Mouse (Mus musculus) MEL (cell line): Measurements from ENCODE around the gene Hoxa11. TPM values are rescaled to one million over a fixed set of nuclear protein-coding genes. Genes with fewer than 3 reads are reported as not detected.

Experiments used
- DNase-seq: peaks from one replicate; pipeline ENCODE4 v3.0.0; 2011; ENCODE audit warnings: low read depth, low spot score
- H3K27ac ChIP-seq: 2 replicates; pipeline ENCODE4 v1.5.1; 2012; ENCODE audit warnings: low read depth, mild to moderate bottlenecking, control low read depth, low read length, moderate library complexity; ENCODE audit not compliant: control insufficient read depth
- H3K27me3 ChIP-seq, 2 experiments: fragments of 150-350 bp in 1 of 2; sonication (generic) in 1 of 2; 2 replicates each; pipeline ENCODE4 v1.6.1; 2012; ENCODE audit warnings: low read length in 2 of 2, mild to moderate bottlenecking in 2 of 2, improper control_type of control experiment in 1 of 2, moderate library complexity in 1 of 2; ENCODE audit not compliant: insufficient read depth in 2 of 2, control insufficient read depth in 1 of 2
- H3K36me3 ChIP-seq, 2 experiments: 2 replicates each; pipeline ENCODE4 v1.6.1; 2012 to 2014; ENCODE audit warnings: low read length in 2 of 2, improper control_type of control experiment in 1 of 2, inconsistent platforms in 1 of 2, mild to moderate bottlenecking in 1 of 2; ENCODE audit not compliant: insufficient read depth in 2 of 2, control insufficient read depth in 1 of 2
- H3K4me1 ChIP-seq, 2 experiments: fragments of 150-350 bp in 1 of 2; sonication (generic) in 1 of 2; 2 replicates each; pipeline ENCODE4 v1.6.1; 2012; ENCODE audit warnings: low read length in 2 of 2, improper control_type of control experiment in 1 of 2, mild to moderate bottlenecking in 1 of 2; ENCODE audit not compliant: insufficient read depth in 2 of 2, control insufficient read depth in 1 of 2
- H3K4me3 ChIP-seq, 2 experiments: fragments of 150-350 bp in 1 of 2; sonication (generic) in 1 of 2; 2 replicates each; pipeline ENCODE4 v1.5.1; 2012; ENCODE audit warnings: low read depth in 2 of 2, low read length in 2 of 2, mild to moderate bottlenecking in 2 of 2, moderate library complexity in 2 of 2, control low read depth in 1 of 2, improper control_type of control experiment in 1 of 2; ENCODE audit not compliant: control insufficient read depth in 1 of 2, insufficient read depth in 1 of 2
- H3K79me2 ChIP-seq: 2 replicates; pipeline ENCODE4 v1.6.1; 2012; ENCODE audit warnings: mild to moderate bottlenecking, low read length, moderate library complexity; ENCODE audit not compliant: control insufficient read depth, poor library complexity, insufficient read depth
- H3K9ac ChIP-seq: 2 replicates; pipeline ENCODE4 v1.6.1; 2012; ENCODE audit warnings: low read depth, mild to moderate bottlenecking, control low read depth, low read length, moderate library complexity; ENCODE audit not compliant: control insufficient read depth, poor library complexity, severe bottlenecking
- H3K9me3 ChIP-seq: fragments of 150-350 bp; sonication (generic); replicated peaks from 2 replicates; pipeline ENCODE4 v1.6.1; 2012; ENCODE audit warnings: mild to moderate bottlenecking, low read length, improper control_type of control experiment, moderate library complexity; ENCODE audit not compliant: insufficient read depth
- BHLHE40 ChIP-seq: IDR thresholded peaks from 2 replicates; pipeline ENCODE4 v1.6.1; 2012; ENCODE audit warnings: low read depth, mild to moderate bottlenecking, inconsistent platforms, low read length, improper control_type of control experiment, borderline replicate concordance
- CHD2 ChIP-seq: IDR thresholded peaks from 2 replicates; pipeline ENCODE4 v1.6.1; 2011; ENCODE audit warnings: low read length, improper control_type of control experiment
- EP300 ChIP-seq, 2 experiments: IDR thresholded peaks; 2 replicates each; pipeline ENCODE4 v1.6.1; 2011; ENCODE audit warnings: improper control_type of control experiment in 2 of 2, low read length in 2 of 2, low read depth in 1 of 2, mild to moderate bottlenecking in 1 of 2
- ETS1 ChIP-seq: IDR thresholded peaks from 2 replicates; pipeline ENCODE4 v1.6.1; 2012; ENCODE audit warnings: low read depth, mild to moderate bottlenecking, inconsistent platforms, low read length, improper control_type of control experiment, moderate library complexity
- GABPA ChIP-seq: IDR thresholded peaks from 2 replicates; pipeline ENCODE4 v1.6.1; 2012; ENCODE audit warnings: low read depth, mild to moderate bottlenecking, inconsistent platforms, low read length, improper control_type of control experiment, moderate library complexity
- GATA1 ChIP-seq: IDR thresholded peaks from 2 replicates; pipeline ENCODE4 v1.6.1; 2011; ENCODE audit warnings: low read depth, low read length, improper control_type of control experiment
- MAFK ChIP-seq: IDR thresholded peaks from 2 replicates; pipeline ENCODE4 v1.6.1; 2011; ENCODE audit warnings: low read depth, mild to moderate bottlenecking, low read length, improper control_type of control experiment, borderline replicate concordance
- MAZ ChIP-seq: IDR thresholded peaks from 2 replicates; pipeline ENCODE4 v1.6.1; 2012; ENCODE audit warnings: low read depth, mild to moderate bottlenecking, inconsistent platforms, low read length, improper control_type of control experiment
- MEF2A ChIP-seq: IDR thresholded peaks from 2 replicates; pipeline ENCODE4 v1.6.1; 2014; ENCODE audit warnings: low read depth, mild to moderate bottlenecking, inconsistent platforms, low read length, improper control_type of control experiment; ENCODE audit not compliant: poor library complexity, insufficient replicate concordance, severe bottlenecking; ENCODE audit errors: extremely low read depth
- MYB ChIP-seq: IDR thresholded peaks from 2 replicates; pipeline ENCODE4 v1.6.1; 2011; ENCODE audit warnings: mild to moderate bottlenecking, low read depth, low read length, improper control_type of control experiment
- NRF1 ChIP-seq: IDR thresholded peaks from 2 replicates; pipeline ENCODE4 v1.6.1; 2014; ENCODE audit warnings: low read depth, mild to moderate bottlenecking, inconsistent platforms, low read length, improper control_type of control experiment, moderate library complexity; ENCODE audit not compliant: poor library complexity, insufficient read depth, severe bottlenecking
- POLR2AphosphoS2 ChIP-seq: IDR thresholded peaks from 2 replicates; pipeline ENCODE4 v1.6.1; 2011; ENCODE audit warnings: low read length, improper control_type of control experiment
- RAD21 ChIP-seq: IDR thresholded peaks from 2 replicates; pipeline ENCODE4 v1.6.1; 2011; ENCODE audit warnings: mild to moderate bottlenecking, low read depth, low read length, improper control_type of control experiment
- RCOR1 ChIP-seq: IDR thresholded peaks from 2 replicates; pipeline ENCODE4 v1.6.1; 2012; ENCODE audit warnings: low read depth, mild to moderate bottlenecking, inconsistent platforms, low read length, improper control_type of control experiment
- ZMIZ1 ChIP-seq: IDR thresholded peaks from 2 replicates; pipeline ENCODE4 v1.6.1; 2012; ENCODE audit warnings: low read depth, mild to moderate bottlenecking, inconsistent platforms, low read length, improper control_type of control experiment, moderate library complexity
- polyA plus RNA-seq, 2 experiments: library from polyadenylated mRNA; stranded (reverse) in 1 of 2; unstranded in 1 of 2; fragments of >175 nt in 1 of 2; fragments of >200 nt in 1 of 2; gene quantifications; 2 replicates each; pipeline versions ENCODE4 v1.2.1 to v1.2.4; 2012; ENCODE audit warnings: low replicate concordance in 2 of 2, low read depth in 1 of 2; ENCODE audit not compliant: insufficient read length in 2 of 2, insufficient read depth in 1 of 2, missing spikeins in 1 of 2
- total RNA-seq: library from RNA; depleted of rRNA; stranded (reverse); fragments of 300-350 nt; gene quantifications from 2 replicates; pipeline ENCODE4 v1.2.3, GENCODE M21; 2012

The Hoxa11 gene
- total and polyA plus RNA-seq, 3 experiments = not detected

- Histone ChIP-seq H3K27me3 (no peaks in the 10 kb centered on the region), H3K4me3 (no peak overlapping the region), H3K9me3 (no peaks in the 10 kb centered on the region), H3K9ac (no peak overlapping the region), H3K79me2 (no peaks in the 10 kb centered on the region), H3K4me1 (no peaks in the 10 kb centered on the region), H3K36me3 (no peaks in the 10 kb centered on the region), H3K27ac (no peak overlapping the region)
- DNase-seq = no peak
- TF ChIP-seq RAD21 (no peak), CHD2 (no peak), MAFK (no peak), MEF2A (no peak), ETS1 (no peak), RCOR1 (no peak), POLR2AphosphoS2 (no peak), NRF1 (no peak), GABPA (no peak), MYB (no peak), MAZ (no peak), GATA1 (no peak), EP300 (IDR thresholded peaks at IDR 0.05; ENCODE audit: low read depth in 1 of 2, low read length in 2 of 2) (no peak)
Observed at GRCm38 (mm10) chr6:52223939-52224760, 21.5 kb downstream of the Hoxa11 start.

- DNase-seq = no peak
Observed at GRCm38 (mm10) chr6:52222729-52223128, 22.9 kb downstream of the Hoxa11 start.

More at GRCm38 (mm10) chr6:52222729-52223128, 22.9 kb downstream of the Hoxa11 start:
- no peaks in the 10 kb centered on the region for H3K4me1 ChIP-seq
- H3K4me3 ChIP-seq = no peak overlapping the region
- H3K27me3 ChIP-seq = no peaks in the 10 kb centered on the region
- H3K9ac ChIP-seq = no peak overlapping the region
- H3K9me3 ChIP-seq = no peaks in the 10 kb centered on the region
- no peaks in the 10 kb centered on the region for H3K36me3 ChIP-seq
- H3K79me2 ChIP-seq = no peaks in the 10 kb centered on the region
- TF ChIP-seq BHLHE40 (no peak), MEF2A (no peak), ZMIZ1 (no peak), GABPA (no peak)
- H3K27ac ChIP-seq = no peak overlapping the region
